Mouse (Mus musculus) gastrocnemius, postnatal 4 days (tissue): ENCODE results near the gene Copz1. TPM values are rescaled to one million over a fixed set of nuclear protein-coding genes. Genes with fewer than 3 reads are reported as not detected.
"Not testable (repeated sequence)": the region's sequence is repeated elsewhere in the genome, so short reads cannot be mapped to it uniquely, and the experiment has no call there.

ENCODE experiments used
- DNase-seq, 2 experiments: peaks; one replicate each; pipeline ENCODE4 v3.0.0; 2021 to 2022; ENCODE audit warnings: low spot score in 2 of 2, mixed read lengths in 2 of 2
- long read RNA-seq, 2 experiments: library from polyadenylated mRNA; stranded (forward); transcript quantifications; one replicate each; pipeline ENCODE4 v2.0.0; 2021
- total RNA-seq, 2 experiments: library from RNA; stranded (reverse); gene quantifications; 2 replicates each; pipeline ENCODE4 v1.2.3; 2021

The Copz1 gene
- 10 to 100 TPM; 72.8 to 78.4 TPM for total RNA-seq
- long read RNA-seq, experiment 1, transcript Copz1-201 (9 exons, 1,676 nt) = major isoform, 133 of 144 reads
- long read RNA-seq, experiment 1, partial matches to known transcripts = 3 of 144 reads
- long read RNA-seq, experiment 1, other reads (novel, unspliced or antisense) = 8 of 144 reads
- long read RNA-seq, experiment 2, transcript Copz1-201 (9 exons, 1,676 nt) = major isoform, 106 of 117 reads
- long read RNA-seq, experiment 2, partial matches to known transcripts = 1 of 117 reads
- long read RNA-seq, experiment 2, other reads (novel, unspliced or antisense) = 10 of 117 reads

DNA sequence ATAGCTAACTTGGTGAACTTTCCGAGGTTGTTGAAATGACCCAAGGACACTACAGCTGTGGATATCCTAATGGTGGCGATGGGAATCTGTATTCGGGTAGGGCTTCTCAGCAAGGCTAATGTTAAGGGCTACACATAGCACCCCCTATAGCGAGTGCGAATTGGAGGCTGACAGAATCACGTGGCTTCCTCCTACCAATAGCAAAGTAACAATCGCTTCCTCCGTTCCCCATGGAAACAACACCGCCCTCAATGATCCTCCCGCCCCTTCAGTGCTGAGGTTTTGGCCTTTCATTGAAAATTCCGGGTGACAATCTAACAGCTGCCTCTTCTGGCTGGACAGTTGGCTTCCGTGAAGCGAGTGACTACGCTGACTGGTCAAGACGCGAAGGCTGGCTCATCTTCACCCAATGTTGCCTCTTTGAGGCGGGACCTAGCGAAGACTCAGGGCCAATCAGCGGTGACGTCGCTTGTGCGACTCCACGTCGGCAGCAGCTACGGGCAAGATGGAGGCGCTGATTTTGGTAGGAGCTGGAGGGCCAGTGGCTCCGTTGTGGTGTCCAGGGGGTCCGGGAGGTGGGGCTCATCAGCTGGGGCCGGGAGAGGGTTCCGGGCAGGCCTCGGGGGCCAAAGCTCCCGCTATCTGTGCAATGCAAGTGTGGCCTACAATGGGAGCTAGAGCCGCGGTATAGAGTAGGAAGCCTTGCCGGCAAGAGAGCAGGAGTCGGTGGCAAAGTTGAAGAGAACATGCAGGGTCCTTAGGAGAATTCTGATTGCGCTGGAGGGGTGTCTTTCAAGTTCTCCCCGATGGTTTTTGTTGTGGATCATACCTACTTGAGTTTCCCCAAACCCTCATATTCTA, at the start of gene Copz1:
TSS of gene Copz1 (plus strand) at position 296 of the 861 bp plus-strand sequence.
- DNase-seq = peak; percentile 82 to 95

DNA sequence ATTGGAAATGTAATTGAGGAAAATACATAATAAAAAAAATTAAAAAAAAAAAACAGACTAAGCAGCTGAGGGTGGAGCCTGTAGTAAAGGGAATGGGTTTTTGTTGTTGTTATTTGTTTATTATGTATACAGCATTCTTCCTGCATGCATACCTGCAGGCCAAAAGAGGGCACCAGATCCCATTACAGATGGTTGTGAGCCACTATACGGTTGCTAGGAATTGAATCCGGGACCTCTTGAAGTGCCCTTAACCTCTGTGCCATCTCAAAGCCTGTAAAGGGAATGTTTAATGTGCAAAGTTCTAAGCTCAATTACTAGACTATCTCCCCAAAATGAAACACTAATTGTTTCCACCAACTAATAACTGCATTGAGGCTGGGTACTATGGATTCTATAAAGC, 48.4 kb upstream of the Copz1 start:
- DNase-seq = no peak

DNA sequence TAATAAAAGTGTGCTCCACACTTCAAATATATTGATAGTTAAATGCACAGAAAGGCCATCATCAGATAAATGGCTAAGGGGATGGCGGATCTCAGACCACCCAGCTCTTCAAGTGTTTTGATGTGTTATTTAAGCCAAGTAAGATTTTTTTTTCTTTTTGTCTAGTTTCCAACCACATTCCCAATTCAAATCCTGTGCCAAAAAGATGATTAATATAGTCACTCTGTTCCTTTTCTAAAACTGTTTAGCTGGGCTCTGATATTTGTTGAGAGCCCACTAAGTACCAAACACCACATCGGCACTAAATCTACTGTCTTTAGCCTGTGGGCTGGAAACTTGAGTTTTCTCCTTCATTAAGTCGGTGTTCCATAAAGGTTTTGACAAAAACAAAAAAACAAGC, 45.5 kb upstream of the Copz1 start:
- DNase-seq = no peak

DNA sequence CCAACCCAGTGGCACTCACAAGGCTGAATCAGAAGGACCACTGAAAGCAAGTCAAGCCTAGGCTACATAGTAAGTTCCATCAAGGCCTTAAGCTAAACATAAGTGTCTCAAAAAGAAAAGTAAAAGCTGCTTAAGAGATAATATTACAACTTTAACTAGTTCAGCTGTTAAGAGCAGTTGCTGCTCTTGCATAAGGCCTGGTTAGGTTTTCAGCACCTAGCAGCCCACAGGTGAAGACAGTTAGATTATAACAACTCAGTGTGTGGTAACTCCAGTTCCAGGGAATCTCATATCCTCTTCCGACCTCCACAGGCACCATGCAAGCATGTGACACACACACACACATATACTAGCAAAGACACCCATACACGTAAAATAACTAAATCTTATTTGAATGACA, 44.9 kb upstream of the Copz1 start:
- no peak for DNase-seq

DNA sequence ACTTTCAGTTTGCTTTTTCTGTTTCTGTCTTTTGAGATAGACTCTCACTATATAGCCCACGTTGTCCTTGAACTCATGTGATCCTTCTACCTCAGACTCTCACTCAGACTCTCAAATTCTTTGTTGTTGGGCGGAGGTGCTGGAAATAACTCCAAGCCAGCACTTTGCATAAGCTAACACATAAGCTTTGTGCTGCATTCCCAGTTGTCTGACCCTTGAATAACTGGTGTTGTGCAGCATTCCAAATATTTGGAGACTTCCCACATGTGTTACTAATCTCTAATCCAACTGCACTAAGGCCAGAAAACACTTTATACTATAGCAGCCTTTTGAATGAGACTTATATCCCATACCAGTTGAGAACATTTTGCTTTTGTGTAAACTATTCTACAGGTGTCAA, 43.6 kb upstream of the Copz1 start:
- no peak for DNase-seq

DNA sequence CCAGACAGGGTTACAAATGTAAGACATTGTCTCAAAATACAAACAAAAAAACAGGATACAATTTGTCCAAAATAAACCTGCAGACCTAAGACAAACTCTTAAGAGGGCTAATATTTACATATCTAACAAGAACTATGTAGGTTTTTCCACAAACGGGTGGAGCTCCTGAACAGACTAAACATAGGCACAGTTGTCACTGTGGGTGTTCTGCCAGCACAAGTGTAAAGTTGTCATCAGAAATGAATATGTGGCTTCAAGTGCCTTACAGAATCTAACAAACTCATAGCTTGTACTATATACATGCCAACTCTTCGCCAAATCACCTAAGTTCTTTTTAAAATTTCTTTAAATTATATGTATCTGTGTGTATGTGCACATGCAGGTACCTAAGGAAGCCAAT, 39.4 kb upstream of the Copz1 start:
- no peak for DNase-seq

DNA sequence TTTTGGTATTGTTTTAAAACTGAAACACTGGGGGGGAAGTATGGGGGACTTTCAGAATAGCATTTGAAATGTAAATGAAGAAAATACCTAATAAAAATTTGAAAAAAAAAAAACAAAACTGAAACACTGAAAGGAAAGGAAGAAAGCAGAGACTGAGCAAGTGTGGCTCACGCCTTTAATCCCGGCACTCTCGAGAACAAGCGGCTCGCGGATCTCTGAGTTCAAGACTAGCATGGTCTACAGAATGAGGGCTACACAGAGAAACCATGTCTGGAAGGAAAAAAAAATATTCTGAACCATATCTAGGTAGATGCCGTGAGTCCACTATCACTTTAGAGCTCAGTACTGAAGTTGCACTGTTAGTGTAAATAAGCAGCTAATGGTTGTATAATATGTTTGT, 35.2 kb upstream of the Copz1 start:
- DNase-seq = no peak

DNA sequence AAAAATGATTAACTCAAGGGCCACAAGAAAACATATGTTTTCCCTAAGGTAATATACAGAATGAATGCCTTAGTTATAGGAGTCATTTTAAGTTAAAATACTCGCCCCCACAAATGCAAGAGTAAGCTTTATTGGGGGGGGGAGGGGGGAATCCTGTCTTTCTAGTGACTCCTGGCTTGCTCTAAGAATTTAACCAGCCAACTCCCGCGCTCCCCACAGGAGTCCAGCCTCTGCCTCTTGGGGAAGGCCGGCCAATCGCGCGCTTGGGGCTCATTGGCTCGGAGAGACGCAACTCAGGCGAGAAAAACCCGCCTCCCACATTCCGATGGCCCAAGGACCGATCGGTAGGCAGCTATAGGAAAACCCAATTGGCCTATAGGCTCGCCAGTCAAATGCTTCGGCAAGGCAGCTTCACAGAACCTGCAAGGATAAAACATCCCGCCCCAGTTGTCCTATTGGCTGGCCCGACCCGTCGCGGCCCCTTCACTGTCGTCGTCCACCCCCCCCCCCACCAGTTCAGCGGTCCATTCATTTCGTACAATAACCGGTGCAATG, 33.3 kb upstream of the Copz1 start:
- peak; percentile 79 to 95 for DNase-seq

DNA sequence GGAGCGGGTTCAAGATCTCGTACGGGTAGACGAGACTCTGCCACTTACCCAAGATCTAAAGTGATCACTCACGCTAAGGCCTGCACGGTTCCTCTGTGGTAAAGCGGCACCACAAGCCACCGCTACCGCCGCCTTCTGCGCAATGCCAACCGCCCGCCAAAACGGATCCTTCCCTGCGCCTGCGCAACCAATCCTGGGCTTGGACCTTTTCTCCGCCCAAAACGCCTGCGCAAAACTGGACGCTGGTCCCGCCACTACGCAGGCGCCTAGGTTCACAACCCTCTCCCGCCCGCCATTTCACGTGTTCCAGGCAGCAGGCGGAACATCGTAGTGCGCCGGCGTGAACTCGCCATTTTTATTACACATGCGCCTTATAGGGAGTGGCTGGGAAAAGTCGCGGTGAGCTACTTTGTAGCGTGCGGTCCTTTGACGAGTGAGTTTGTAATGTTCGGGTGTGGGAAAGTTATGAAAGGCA, 32.8 kb upstream of the Copz1 start, which contains the start of gene Cbx5:
TSS of gene Cbx5 (minus strand) at position 132 of the 475 bp plus-strand sequence.
- DNase-seq = peak; percentile 94 to 97

DNA sequence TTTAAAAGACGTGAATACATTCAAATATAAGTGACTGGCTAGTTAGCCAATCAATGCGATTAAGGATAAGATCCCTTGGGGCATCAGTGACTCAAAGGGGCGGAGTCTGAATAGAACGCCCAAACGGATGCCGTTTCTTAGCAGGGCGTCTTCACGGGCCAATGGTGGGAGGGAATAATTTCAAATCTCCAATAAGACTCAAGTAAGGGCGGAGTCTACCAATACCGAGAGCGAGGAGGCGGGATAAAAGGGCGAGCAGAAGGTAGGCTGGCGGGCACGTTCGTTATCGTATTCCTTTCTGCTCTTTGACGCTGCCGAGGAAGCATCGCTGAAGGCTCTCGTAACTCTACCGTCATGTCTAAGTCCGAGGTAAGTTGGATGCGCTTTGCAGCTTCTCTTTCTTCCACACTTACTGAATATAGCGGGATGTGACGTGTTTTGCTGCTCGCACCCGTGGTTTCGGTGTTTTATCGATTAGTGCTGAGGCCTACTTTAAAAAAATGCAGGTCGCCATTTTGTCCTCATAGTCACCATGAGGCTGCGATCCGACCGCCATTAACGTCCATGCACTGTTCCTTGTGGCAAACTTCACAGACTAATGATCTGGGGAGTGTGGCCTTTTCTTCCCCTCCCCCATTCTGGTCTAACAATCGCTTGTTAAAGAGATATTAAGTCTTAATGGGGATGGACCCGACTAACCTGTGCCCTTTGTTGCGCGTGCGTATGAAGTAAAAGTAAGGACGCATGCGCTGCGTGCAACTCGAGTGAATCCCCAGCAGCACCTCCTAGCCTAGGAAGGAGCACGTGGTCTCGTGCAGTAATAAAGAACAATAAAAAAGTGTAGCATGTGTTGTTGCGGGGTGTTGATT, 32.1 kb upstream of the Copz1 start, which contains the start of gene Hnrnpa1:
TSS of gene Hnrnpa1 (plus strand) at position 273 of the 869 bp plus-strand sequence.
- peak; percentile 63 to 88 for DNase-seq

DNA sequence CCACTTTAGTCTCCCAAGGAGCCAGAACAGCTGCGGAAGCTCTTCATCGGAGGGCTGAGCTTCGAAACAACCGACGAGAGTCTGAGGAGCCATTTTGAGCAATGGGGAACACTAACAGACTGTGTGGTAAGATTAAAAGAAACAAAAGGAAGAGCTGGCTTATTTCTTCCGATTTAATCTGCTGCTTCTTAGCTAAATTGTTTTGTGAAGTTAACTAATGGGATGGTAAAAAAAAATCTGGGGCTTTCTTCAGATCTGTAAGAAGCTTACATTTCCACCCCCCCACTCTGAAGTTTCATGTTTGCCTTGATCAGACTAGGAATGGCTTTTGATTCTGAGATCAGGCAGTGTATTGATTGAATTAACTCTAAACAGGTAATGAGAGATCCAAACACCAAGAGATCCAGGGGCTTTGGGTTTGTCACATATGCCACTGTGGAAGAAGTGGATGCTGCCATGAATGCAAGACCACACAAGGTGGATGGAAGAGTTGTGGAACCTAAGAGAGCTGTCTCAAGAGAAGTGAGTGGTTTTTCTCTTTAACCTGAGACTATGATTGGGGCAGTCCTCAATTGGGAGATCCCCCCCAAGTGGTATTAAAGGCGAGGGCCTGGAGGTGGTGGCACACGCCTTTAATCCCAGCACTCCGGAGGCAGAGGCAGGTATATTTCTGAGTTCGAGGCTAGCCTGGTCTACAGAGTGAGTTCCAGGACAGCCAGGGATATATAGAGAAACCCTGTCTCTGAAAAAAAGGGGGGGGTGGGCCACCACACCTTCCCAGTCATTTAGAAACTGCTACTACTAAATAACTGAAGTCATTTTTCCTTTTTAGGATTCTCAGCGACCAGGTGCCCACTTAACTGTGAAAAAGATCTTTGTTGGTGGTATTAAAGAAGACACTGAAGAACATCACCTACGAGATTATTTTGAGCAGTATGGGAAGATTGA, 31.2 kb upstream of the Copz1 start:
- not testable (repeated sequence) for DNase-seq

DNA sequence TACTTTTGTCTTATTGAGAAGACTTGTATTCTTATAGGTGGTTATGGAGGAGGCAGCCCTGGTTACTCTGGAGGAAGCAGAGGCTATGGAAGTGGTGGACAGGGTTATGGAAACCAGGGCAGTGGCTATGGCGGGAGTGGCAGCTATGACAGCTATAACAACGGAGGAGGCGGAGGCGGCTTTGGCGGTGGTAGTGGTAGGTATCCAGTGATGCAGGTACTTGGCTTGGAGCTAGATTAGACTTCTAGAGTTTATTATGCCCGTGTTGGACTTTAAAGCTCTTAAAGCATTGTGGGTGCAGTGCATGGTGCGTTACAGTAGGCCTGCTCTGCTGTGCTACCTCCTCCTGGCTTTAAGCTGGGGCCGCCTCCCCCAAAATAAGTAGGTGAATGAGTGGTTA, 29.6 kb upstream of the Copz1 start:
- no peak for DNase-seq

DNA sequence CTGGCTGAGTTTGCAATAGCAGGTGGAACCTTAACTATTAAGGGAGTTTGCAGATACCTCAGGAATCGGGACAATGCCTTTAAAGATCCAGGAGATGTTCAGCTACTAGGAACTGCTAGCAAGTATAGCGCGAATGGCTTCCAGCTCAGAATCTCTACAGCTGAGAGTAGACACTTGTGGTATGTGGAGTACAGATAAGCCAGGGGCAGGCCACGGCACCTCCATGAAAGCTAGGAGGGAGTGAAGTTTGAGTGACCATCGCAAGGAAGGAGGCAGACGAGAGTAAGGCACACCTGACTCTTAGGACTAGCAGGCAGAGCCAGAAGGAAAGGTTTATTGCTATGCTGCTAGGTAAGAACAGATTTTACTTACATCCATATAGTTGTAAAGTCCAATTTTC, 26.9 kb upstream of the Copz1 start:
- no peak for DNase-seq

DNA sequence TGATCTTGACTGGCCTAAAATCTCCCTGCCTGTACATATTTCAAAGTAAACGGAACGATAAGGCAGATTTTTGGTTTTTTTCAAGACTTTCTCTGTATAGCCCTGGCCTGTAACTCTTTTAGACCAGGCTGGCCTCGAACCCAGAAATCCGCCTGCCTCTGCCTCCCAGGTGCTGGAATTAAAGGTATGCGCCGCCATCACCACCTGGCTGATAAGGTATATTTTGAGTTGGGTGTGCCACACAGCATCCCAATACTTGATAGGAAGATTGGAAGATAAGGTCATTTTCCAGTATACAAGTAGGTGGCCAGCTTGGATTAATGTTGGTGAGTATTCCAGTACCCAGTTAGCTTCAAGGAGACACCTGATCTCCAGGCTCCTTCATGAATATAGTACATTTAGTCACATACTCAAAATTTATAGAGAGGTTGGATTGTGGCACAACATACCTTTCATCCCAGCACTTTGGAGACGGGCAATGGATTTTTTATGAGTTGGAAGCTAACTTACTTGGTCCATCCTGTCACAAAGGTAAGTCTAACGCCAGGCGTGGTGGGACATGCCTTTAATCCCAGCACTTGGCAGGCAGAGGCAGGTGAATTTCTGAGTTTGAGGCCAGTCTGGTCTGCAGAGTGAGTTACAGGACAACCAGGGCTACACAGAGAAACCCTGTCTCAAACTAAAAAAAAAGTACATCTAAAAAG, 25.3 kb upstream of the Copz1 start:
- no peak for DNase-seq

DNA sequence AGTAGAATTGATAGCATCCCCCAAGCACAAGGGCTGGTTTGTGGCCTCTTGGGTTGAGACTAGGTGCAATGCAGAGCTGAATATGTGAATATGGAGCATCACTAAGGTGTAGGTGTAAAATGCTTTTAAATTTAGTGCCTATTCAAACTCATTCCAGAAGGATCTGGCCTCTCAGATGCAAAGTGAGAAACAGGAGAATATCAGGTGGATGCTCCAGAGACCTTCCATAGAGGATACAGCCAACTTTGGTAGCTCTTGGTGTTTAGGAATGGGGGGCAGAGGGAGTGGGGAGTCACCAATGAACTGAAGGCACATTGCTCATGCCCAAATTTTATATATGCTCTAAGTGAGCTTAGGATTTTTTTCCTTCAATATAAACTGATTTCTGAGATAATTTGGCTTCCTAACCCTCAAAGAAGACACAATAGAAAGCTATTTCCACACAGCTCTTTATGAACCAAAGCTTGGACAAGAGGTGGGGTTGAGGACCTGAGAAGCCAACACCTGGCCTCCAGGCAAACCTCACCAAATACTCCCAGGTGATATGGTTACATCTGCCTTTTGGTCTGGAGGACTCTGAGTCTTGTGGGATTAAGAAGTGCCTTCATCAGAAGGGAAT, 24.6 kb upstream of the Copz1 start:
- DNase-seq = no peak

DNA sequence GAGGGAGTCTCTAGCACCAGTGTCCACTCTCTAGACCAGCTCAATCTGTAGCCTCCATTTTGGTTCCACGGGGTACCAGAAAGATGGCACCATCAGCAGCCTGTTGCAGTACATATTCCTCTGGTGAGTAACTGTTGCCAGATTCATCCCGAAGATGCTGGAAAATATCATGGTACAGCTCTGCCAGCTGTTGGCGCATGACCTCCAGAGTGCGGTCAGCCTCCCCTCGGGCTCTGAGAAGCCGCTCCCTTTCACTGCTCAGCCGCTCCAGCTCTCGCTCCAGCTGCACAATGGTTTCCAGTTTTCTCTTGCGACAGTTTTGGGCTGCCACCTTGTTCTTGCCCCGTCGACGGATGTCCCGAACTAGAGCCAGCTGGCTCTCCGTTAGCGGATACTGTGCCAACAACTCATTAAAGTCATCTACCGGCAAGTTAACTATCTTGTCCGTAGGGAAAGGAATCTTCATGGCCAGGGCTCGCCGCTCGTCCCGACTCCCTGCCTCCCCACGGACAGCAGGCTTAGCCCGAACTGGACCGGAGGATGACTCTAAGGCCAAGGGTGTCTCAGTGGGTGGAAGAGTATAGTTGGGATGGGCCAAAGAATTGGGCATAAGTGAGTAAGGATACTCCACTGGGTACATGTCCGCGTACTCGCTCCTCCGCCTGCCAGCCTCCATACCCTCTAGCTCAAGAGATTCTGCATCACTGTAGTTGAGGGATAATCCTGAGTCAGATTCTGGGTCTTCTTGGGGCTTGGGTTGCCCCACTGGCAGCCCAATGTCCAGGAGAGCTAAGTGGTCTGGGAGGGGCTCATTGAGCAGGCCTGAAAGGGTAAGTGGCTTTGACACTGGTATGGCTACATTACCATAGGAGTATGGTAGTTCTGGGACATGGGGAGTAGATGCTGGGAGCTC, 23.9 kb upstream of the Copz1 start:
- DNase-seq = peak in 1 of 2 experiments; percentile 33

DNA sequence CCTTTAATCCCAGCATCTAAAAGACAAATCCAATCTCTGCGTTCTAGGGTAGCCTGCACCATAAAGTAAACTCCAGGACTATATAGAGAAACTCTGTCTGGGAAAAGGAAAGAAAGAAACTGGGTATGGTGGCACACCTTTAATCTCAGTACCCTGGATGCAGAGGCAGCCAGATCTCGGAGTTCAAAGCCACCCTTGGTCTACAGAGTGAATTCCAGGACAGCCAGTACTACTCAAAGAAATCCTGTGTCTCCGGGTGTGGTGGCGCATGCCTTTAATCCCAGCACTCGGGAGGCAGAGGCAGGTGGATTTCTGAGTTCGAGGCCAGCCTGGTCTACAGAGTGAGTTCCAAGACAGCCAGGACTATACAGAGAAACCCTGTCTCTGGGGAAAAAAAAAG, 23.0 kb upstream of the Copz1 start:
- DNase-seq = not testable (repeated sequence)
